Mouse (Mus musculus) myocyte (in vitro differentiated cells): ENCODE measurements around the gene Samhd1.

Source experiments
- CEBPB ChIP-seq: IDR thresholded peaks from 2 replicates; pipeline ENCODE4 v1.6.1; 2011; ENCODE audit warnings: mild to moderate bottlenecking, moderate library complexity; ENCODE audit not compliant: poor library complexity, insufficient read depth, severe bottlenecking
- E2F4 ChIP-seq: IDR thresholded peaks from one replicate; pipeline ENCODE4 v1.6.1; 2011; ENCODE audit warnings: mild to moderate bottlenecking, control low read depth, moderate library complexity; ENCODE audit not compliant: insufficient read depth
- MAX ChIP-seq: IDR thresholded peaks from one replicate; pipeline ENCODE4 v1.6.1; 2011; ENCODE audit warnings: low read depth, mild to moderate bottlenecking, control low read depth
- MYOD1 ChIP-seq, 3 experiments: IDR thresholded peaks; one replicate each; pipeline ENCODE4 v1.6.1; 2011; ENCODE audit warnings: control low read depth in 2 of 3, low read depth in 2 of 3, mild to moderate bottlenecking in 2 of 3, moderate library complexity in 1 of 3; ENCODE audit not compliant: insufficient read length in 2 of 3, control insufficient read depth in 1 of 3
- MYOG ChIP-seq, 3 experiments: IDR thresholded peaks; one replicate each; pipeline ENCODE4 v1.6.1; 2011; ENCODE audit warnings: control low read depth in 2 of 3, low read depth in 2 of 3, mild to moderate bottlenecking in 2 of 3; ENCODE audit not compliant: insufficient read length in 2 of 3, control insufficient read depth in 1 of 3, insufficient read depth in 1 of 3
- POLR2A ChIP-seq: IDR thresholded peaks from one replicate; pipeline ENCODE4 v1.6.1; 2011; ENCODE audit warnings: low read depth, mild to moderate bottlenecking, control low read depth, moderate library complexity; ENCODE audit not compliant: insufficient read length
- POLR2AphosphoS2 ChIP-seq: IDR thresholded peaks from one replicate; pipeline ENCODE4 v1.6.1; 2011; ENCODE audit warnings: low read depth, control low read depth; ENCODE audit not compliant: insufficient read length
- REST ChIP-seq: IDR thresholded peaks from one replicate; pipeline ENCODE4 v1.6.1; 2011; ENCODE audit warnings: mild to moderate bottlenecking, control low read depth, moderate library complexity; ENCODE audit not compliant: insufficient read depth, insufficient read length
- SRF ChIP-seq: IDR thresholded peaks from one replicate; pipeline ENCODE4 v1.6.1; 2011; ENCODE audit warnings: low read depth; ENCODE audit not compliant: control insufficient read depth, insufficient read length
- TCF12 ChIP-seq: IDR thresholded peaks from one replicate; pipeline ENCODE4 v1.6.1; 2011; ENCODE audit warnings: mild to moderate bottlenecking, control low read depth; ENCODE audit not compliant: poor library complexity, insufficient read depth, severe bottlenecking
- USF1 ChIP-seq: IDR thresholded peaks from one replicate; pipeline ENCODE4 v1.6.1; 2011; ENCODE audit warnings: low read depth, mild to moderate bottlenecking, control low read depth, moderate library complexity

DNA sequence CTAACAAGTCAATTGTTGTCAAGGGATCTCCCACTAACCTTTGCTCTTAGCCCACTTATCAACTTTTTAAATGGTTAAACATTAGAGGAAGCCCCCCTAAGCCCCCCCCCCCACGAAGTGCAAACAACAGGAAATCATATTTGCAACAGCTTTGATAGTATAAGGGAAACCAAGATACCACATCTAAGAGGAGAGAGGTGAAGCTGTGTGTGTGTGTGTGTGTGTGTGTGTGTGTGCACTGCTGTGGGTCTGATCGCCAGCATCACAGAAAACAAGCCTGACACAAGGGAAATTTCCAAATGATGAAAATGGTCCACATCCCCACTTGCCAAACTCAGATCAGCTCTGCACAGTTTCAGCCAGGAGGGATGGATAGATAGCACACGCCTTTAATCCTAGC, 16.0 kb downstream of the Samhd1 start:
- TF ChIP-seq POLR2A: no peak
- no peak for TF ChIP-seq REST
- no peak for TF ChIP-seq E2F4
- no peak for TF ChIP-seq SRF
- no peak for TF ChIP-seq MAX
- TF ChIP-seq TCF12: no peak
- TF ChIP-seq MYOG (IDR thresholded peaks at IDR 0.05; ENCODE audit: control insufficient read depth in 1 of 3, insufficient read depth in 1 of 3, insufficient read length in 2 of 3, low read depth in 2 of 3): no peak
- TF ChIP-seq POLR2AphosphoS2: no peak
- no peak for TF ChIP-seq CEBPB
- no peak for TF ChIP-seq USF1
- TF ChIP-seq MYOD1 (IDR thresholded peaks at IDR 0.05; ENCODE audit: control insufficient read depth in 1 of 3, insufficient read length in 2 of 3, low read depth in 2 of 3): no peak
